13 mouse cellular contexts compared by ENCODE assay signal in the genomic region with DNA sequence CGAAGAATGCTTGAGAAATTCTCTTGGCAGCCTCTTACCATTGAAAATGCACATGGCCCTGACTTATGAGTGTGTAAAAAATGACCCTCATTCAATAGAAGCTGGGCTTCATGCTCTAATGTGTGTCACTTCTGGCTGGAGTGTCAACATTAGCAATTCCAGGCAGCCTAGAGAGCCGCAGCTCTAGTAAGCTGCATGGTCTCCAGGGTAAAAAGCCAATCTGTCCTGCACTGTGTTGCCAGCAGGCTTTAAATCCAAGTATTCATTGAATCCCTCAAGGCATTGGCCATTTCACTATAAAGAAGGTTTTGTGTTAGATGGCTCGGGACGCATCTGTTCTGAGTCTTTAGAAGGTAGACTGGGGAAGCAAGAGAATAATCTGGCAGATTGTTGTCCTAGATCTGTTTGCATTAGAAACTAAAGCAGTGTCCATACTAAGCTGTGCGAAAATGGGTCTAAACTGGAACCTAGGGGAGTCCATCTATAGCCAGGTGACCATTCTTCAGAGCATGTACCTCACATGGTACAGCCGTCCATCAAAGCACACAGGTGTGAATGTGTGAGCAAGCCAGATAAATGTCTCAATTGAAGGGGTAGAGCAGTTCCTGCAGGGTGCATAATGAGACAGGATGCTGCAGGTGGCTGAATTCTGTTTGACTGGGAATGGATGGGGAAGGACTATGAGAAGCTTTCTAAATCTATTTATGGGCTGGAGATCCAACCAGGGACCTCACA.
A peak's percentile ranks its signal among the peaks of the same experiment; 100 is the strongest.
DNase-seq lines count a peak whose midpoint lies in the region; ATAC-seq and TF ChIP-seq lines count a peak whose summit lies in the region.
"Had no signal": no experiment of that assay in that cellular context is flagged by ENCODE, and none has a peak within 500 bp of the region (broad histone marks: within the 10 kb centered on the region; RNA-seq: fewer than 3 reads in every experiment).

No protein-coding gene starts in this region.

- no peak overlapping the region for H3K4me2 ChIP-seq in hindbrain, embryonic 13.5 days
- no peak overlapping the region for H3K4me2 ChIP-seq in limb, embryonic 14.5 days (replicated peaks; ENCODE audit: low read depth, low read length, severe bottlenecking)
- H3K4me2 ChIP-seq in neural tube, embryonic 14.5 days (ENCODE audit: low read depth, low read length) = no peak overlapping the region
- H3K4me2 ChIP-seq: liver, embryonic 11.5 days; lung, embryonic 15.5 days had no signal

- H3K36me3 ChIP-seq in hindbrain, embryonic 13.5 days = no peaks in the 10 kb centered on the region
- no peaks in the 10 kb centered on the region for H3K36me3 ChIP-seq in limb, embryonic 14.5 days (ENCODE audit: control insufficient read depth, insufficient read depth, low read length)
- H3K36me3 ChIP-seq in neural tube, embryonic 14.5 days (ENCODE audit: control insufficient read depth, insufficient read depth, low read length) = no peaks in the 10 kb centered on the region
- H3K36me3 ChIP-seq: lung, embryonic 15.5 days had no signal

- peak; percentile 83 for ATAC-seq in hindbrain, embryonic 13.5 days (ENCODE audit: low FRiP score)
- peak; percentile 72 for ATAC-seq in limb, embryonic 14.5 days (ENCODE audit: low FRiP score, low read depth)
- peak; percentile 85 for ATAC-seq in neural tube, embryonic 14.5 days (ENCODE audit: low read depth)
- ATAC-seq: activated CD4-positive, CD25-positive, alpha-beta regulatory T cell, adult 4 months; intestine, postnatal 0 days had no signal

- 37% methylated on average over 6 of the region's 6 CpGs for WGBS in hindbrain, embryonic 13.5 days
- 55% methylated on average over 6 of the region's 6 CpGs for WGBS in limb, embryonic 14.5 days
- WGBS in neural tube, embryonic 14.5 days = 28% methylated on average over 6 of the region's 6 CpGs

- no peak for TF ChIP-seq POLR2A in limb, embryonic 14.5 days (IDR thresholded peaks at IDR 0.05; ENCODE audit: borderline replicate concordance, extremely low read depth, insufficient read depth, insufficient read length)

- no peaks in the 10 kb centered on the region for H3K27me3 ChIP-seq in hindbrain, embryonic 13.5 days
- no peaks in the 10 kb centered on the region for H3K27me3 ChIP-seq in limb, embryonic 14.5 days (ENCODE audit: control insufficient read depth, insufficient read depth, low read length)
- H3K27me3 ChIP-seq in neural tube, embryonic 14.5 days (ENCODE audit: control insufficient read depth, insufficient read depth, low read length) = no peaks in the 10 kb centered on the region
- H3K27me3 ChIP-seq: lung, embryonic 15.5 days had no signal

- H3K9me3 ChIP-seq in hindbrain, embryonic 13.5 days = no peaks in the 10 kb centered on the region
- H3K9me3 ChIP-seq in limb, embryonic 14.5 days (ENCODE audit: control insufficient read depth, low read length) = no peaks in the 10 kb centered on the region
- no peaks in the 10 kb centered on the region for H3K9me3 ChIP-seq in neural tube, embryonic 14.5 days (ENCODE audit: control insufficient read depth, low read length)
- H3K9me3 ChIP-seq: lung, embryonic 15.5 days had no signal

- H3K4me1 ChIP-seq in hindbrain, embryonic 13.5 days (replicated peaks) = peaks cover 28% of the 10 kb centered on the region
- H3K4me1 ChIP-seq in limb, embryonic 14.5 days (ENCODE audit: control insufficient read depth, insufficient read depth, low read length) = peaks cover 20% of the 10 kb centered on the region
- peaks cover 18% of the 10 kb centered on the region for H3K4me1 ChIP-seq in neural tube, embryonic 14.5 days (ENCODE audit: control insufficient read depth, insufficient read depth, low read length)
- H3K4me1 ChIP-seq: lung, embryonic 15.5 days had no signal

- H3K4me3 ChIP-seq in hindbrain, embryonic 13.5 days = no peak overlapping the region
- H3K4me3 ChIP-seq in limb, embryonic 14.5 days (replicated peaks; ENCODE audit: low read length) = no peak overlapping the region
- no peak overlapping the region for H3K4me3 ChIP-seq in neural tube, embryonic 14.5 days (ENCODE audit: low read depth, low read length)
- H3K4me3 ChIP-seq: lung, embryonic 15.5 days had no signal

- H3K9ac ChIP-seq in hindbrain, embryonic 13.5 days = no peak overlapping the region
- H3K9ac ChIP-seq in limb, embryonic 14.5 days (ENCODE audit: low read depth, low read length, severe bottlenecking) = no peak overlapping the region
- H3K9ac ChIP-seq in neural tube, embryonic 14.5 days (replicated peaks; ENCODE audit: low read depth, low read length) = no peak overlapping the region
- H3K9ac ChIP-seq: lung, embryonic 15.5 days had no signal

- H3K27ac ChIP-seq in hindbrain, embryonic 13.5 days = peak overlapping the region; percentile 64
- H3K27ac ChIP-seq in limb, embryonic 14.5 days (replicated peaks; ENCODE audit: low read depth, low read length) = no peak overlapping the region
- H3K27ac ChIP-seq in neural tube, embryonic 14.5 days (ENCODE audit: low read depth, low read length) = peak overlapping the region; percentile 34; the same call in 1 of the 2 replicates
- H3K27ac ChIP-seq: lung, embryonic 15.5 days had no signal

- DNase-seq in left cerebral cortex, postnatal 4 days = peak; percentile 37
- DNase-seq in left cerebral cortex, adult 8-10 months (ENCODE audit: low spot score in 2 of 2) = no peak
- DNase-seq in limb, embryonic 14.5 days (ENCODE audit: low spot score) = no peak
- DNase-seq in ovary, postnatal 36 days (ENCODE audit: low spot score) = no peak
- DNase-seq in layer of hippocampus, postnatal 36 days = no peak
- DNase-seq: cerebellum, adult 11 months; kidney, postnatal 4 days had no signal

- intact Hi-C loops in left cerebral cortex, postnatal 4 days (cut with DNase I) = no loop called here
